Mouse (Mus musculus) heart, postnatal 25 days (tissue): ENCODE measurements around the gene Iffo1. TPM values are rescaled to one million over a fixed set of nuclear protein-coding genes. Genes with fewer than 3 reads are reported as not detected.
"Not testable (repeated sequence)": the region's sequence is repeated elsewhere in the genome, so short reads cannot be mapped to it uniquely, and the experiment has no call there.

ENCODE experiments used
- DNase-seq: peaks from one replicate; pipeline ENCODE4 v3.0.0; 2022; ENCODE audit warnings: low spot score
- intact Hi-C: fragments of 180-260 bp; cut with DNase I; formaldehyde crosslinking; loops from one replicate; pipeline ENCODE4 v1.15.1; 2025
- total RNA-seq, 2 experiments: library from RNA; stranded (reverse); gene quantifications; 2 replicates each; pipeline ENCODE4 v1.2.3; 2021

Gene Iffo1
- total RNA-seq, 2 experiments from 2014 or later, result 7.1 to 12.0 TPM

DNA sequence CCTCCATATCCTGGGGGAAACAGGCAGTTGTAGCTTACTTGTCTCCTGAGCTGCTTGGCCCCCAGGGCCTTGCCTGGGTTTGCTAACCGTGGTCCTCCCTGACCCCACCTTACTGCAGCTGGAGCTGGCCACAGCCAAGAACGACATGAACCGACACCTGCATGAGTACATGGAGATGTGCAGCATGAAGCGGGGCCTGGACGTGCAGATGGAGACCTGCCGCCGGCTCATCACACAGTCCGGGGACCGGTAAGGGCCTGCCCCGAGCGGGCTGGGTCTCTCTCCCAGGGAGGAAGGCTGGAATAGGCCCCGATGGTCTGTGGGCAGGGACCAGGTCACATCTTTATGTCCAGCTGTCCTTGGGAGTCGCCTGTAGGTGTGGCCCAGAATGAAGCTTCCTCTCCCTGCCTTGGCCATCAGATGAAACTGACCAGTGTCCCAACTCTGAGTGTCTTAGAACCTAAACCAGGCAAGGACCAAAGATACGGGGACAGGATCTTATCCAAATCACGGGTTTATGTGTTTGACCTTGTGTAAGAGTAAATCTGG, 14.0 kb downstream of the Iffo1 start:
- DNase-seq, result no peak
- intact Hi-C loops, result no loop called here

- intact Hi-C loops, result loop anchor here (5.0 kb wide), 2 partner anchors 52 to 112 kb away; no protein-coding TSS in a partner anchor
- no peak for DNase-seq
These were observed 14.9 kb downstream of the Iffo1 start for GRCm38 (mm10) chr6:125159773-125160557.

DNA sequence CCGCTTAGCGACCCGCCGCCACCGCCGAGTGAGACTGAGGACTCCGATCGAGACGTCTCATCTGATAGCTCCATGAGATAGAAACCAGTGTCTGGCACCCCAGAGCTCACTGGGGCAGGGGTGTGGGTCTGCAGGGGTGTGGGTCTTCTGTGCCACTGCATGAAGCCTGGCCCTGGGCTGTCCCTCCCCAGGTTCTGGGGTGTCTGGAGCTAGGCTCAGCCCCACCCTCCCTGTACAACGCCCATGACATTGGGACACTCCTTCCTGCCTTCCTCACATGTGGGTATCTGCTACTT, 15.5 kb downstream of the Iffo1 start:
- no peak for DNase-seq
- intact Hi-C loops, result loop anchor here (5.0 kb wide), 2 partner anchors 52 to 112 kb away; no protein-coding TSS in a partner anchor

- intact Hi-C loops, result loop anchor here (5.0 kb wide), 2 partner anchors 51 to 111 kb away; no protein-coding TSS in a partner anchor
These were observed 16.1 kb downstream of the Iffo1 start for GRCm38 (mm10) chr6:125160854-125161760.

DNA sequence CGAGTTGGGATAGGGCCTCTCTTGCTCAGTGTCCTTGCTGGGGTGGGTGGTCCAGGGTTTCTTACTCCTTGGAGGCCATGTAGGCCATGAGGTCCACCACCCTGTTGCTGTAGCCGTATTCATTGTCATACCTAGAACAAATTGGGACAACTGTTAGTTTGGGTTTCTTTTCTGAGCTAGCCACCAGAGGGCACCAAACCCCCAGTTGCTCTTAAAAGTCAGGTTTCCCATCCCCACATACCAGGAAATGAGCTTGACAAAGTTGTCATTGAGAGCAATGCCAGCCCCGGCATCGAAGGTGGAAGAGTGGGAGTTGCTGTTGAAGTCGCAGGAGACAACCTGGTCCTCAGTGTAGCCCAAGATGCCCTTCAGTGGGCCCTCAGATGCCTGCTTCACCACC, 16.9 kb downstream of the Iffo1 start:
- intact Hi-C loops, result loop anchor here (5.0 kb wide), 2 partner anchors 50 to 110 kb away; no protein-coding TSS in a partner anchor
- DNase-seq, result not testable (repeated sequence)

More at GRCm38 (mm10) chr6:125160854-125161760, 16.1 kb downstream of the Iffo1 start:
- DNase-seq, result peak; percentile 78

DNA sequence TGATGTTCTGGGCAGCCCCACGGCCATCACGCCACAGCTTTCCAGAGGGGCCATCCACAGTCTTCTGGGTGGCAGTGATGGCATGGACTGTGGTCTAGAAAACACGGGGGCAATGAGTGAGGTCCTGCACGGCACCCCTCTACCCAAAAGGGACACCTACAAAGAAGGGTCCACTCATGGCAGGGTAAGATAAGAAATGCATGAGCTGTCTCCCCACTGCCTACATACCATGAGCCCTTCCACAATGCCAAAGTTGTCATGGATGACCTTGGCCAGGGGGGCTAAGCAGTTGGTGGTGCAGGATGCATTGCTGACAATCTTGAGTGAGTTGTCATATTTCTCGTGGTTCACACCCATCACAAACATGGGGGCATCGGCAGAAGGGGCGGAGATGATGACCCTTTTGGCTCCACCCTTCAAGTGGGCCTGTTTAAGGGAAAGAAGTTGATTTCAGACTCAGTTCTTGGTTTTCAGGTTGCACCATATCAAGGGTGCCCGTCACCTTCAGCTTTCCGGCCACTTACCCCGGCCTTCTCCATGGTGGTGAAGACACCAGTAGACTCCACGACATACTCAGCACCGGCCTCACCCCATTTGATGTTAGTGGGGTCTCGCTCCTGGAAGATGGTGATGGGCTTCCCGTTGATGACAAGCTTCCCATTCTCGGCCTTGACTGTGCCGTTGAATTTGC, 17.7 kb downstream of the Iffo1 start:
- DNase-seq, result not testable (repeated sequence)
- intact Hi-C loops, result loop anchor here (5.0 kb wide), 2 partner anchors 50 to 110 kb away; no protein-coding TSS in a partner anchor

GRCm38 (mm10) chr6:125163801-125164657, 19.0 kb downstream of the Iffo1 start:
- intact Hi-C loops, result loop anchor here (2.0 to 5.0 kb wide), 5 partner anchors 15 to 187 kb away; partner anchors contain the start of genes Mrpl51 and Ncapd2
- no peak for DNase-seq

DNA sequence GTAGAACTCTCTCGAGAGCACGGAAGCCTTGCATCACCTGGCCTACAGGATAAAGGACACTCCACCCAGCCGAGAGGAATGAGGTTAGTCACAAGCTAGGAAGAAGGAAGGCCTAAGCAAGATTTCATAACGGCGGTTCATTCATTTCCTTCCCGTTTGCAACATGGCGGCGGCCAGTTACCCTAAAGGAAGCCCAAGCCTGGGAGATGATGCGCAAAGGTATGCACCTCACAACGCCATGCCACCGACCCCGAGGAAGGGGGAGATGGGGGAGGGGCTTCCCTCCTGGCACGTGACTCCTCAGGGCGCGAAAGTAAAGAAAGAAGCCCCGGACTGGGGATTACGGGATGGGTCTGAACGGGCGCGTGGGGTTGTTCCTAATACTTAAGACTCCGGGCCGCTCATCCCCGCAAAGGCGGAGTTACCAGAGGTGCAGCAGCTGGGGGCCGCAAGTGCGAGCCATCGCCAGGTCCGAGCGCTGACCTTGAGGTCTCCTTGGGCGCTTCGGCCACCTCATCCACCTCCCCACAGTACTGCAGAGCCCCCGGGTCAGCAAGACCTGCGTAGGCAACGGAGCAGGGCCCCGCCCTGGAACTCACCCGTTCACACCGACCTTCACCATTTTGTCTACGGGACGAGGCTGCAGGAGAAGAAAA, 19.8 kb downstream of the Iffo1 start:
- DNase-seq, result no peak
- intact Hi-C loops, result loop anchor here (2.0 to 5.0 kb wide), 5 partner anchors 16 to 186 kb away; partner anchors contain the start of genes Mrpl51 and Ncapd2

- intact Hi-C loops, result loop anchor here (2.0 kb wide), 3 partner anchors 17 to 185 kb away; partner anchors contain the start of genes Mrpl51 and Ncapd2
- peak; percentile 98 for DNase-seq
These were observed 20.4 kb downstream of the Iffo1 start for GRCm38 (mm10) chr6:125165328-125165891.

GRCm38 (mm10) chr6:125166051-125166751, 21.2 kb downstream of the Iffo1 start, which contains the start of gene Gapdh:
TSS of gene Gapdh (minus strand) at chr6:125166467.
- intact Hi-C loops, result no loop called here
- DNase-seq, result peak; percentile 88

DNA sequence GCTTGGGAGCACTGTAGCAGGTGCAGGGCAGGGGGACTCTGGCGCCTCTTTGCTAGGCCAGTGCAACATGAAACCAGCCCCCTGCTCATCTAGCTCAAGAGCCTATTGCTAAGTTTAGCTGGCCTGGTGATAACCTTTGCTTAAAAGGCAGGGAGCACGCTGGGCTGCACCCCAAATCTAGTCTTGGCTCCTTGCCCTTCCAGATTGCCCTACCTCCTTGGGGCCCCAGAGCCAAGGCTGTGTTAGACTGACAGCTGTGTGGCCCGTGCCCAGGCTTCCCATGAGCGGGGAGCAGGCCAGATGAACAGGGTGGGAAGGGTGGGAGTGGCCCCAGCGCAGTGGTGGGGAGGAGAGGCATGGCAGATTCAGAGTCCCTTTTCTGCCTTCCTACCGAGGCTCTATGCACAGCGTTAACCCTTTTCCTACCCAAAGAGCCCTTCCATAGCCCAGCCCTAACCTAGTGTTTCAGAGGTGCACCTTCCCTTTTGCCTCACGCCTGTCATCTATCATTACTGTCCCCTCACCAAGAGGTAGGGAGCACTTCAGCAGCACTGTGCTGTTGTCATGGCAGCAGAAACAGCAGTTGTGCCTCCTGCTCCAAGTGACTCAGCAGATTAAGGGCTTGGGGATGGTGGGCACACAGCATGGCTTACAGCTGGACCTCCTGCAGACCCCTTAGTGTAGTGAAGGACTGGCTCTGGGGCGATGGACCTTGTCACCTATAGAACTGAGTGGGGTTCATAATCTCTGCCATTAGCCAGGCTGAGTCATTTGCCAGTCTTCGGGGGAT, 22.0 kb downstream of the Iffo1 start:
- intact Hi-C loops, result no loop called here

GRCm38 (mm10) chr6:125168086-125168485, 23.0 kb downstream of the Iffo1 start:
- DNase-seq, result no peak
- intact Hi-C loops, result no loop called here

More for the DNA sequence above, 22.0 kb downstream of the Iffo1 start:
- DNase-seq, result peak; percentile 53

DNA sequence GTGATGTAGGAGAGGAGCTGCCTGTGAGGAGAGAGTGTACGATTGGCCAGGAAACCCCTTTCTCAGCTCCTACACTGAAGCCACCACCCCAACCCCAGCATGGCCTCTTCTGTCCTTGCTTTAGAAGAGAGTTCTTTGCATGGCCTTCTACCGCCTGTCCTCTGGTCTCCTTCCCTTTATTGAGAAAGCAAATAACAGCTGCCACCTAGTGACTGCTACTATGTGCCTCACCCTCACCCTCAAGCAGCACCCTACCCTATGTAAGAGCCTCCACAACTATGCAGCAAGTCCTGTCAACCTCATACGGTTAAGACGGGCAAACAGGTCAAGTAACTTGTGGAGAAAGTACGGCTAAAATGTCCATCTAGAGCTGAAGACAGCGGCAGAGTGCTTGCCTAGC, 25.2 kb downstream of the Iffo1 start:
- intact Hi-C loops, result no loop called here
- DNase-seq, result no peak

DNA sequence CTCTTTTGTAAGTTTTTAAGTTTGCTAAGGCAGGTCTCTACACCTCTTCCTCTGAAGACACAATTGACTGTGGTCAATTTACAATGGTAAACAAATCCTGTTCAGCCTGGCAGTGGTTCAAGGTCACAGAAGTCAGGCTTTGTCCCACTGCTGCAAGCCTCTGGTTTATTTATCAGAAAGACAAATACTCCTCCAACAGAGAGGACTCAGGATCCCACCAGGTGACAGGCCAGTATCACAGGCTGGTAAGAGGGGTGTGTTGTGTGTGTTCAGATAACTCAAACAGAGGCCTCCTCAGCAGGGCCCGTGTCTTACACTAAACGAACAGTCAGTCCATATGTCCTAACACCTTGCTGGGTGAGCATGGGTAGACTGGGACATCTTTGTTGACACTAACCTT, 27.4 kb downstream of the Iffo1 start:
- no peak for DNase-seq
- intact Hi-C loops, result no loop called here

GRCm38 (mm10) chr6:125173256-125173655, 28.2 kb downstream of the Iffo1 start:
- DNase-seq, result no peak
- intact Hi-C loops, result no loop called here

- no peak for DNase-seq
These were observed 30.4 kb downstream of the Iffo1 start for GRCm38 (mm10) chr6:125175469-125175868.

More at GRCm38 (mm10) chr6:125175469-125175868, 30.4 kb downstream of the Iffo1 start:
- intact Hi-C loops, result no loop called here
